Mouse (Mus musculus): Measurements from ENCODE around the gene Ctsd. TPM values are rescaled to one million over a fixed set of nuclear protein-coding genes. Genes with fewer than 3 reads are reported as not detected.

The Ctsd gene
- polyA plus RNA-seq, 1 experiment from 2014 or later = 408 TPM

DNA sequence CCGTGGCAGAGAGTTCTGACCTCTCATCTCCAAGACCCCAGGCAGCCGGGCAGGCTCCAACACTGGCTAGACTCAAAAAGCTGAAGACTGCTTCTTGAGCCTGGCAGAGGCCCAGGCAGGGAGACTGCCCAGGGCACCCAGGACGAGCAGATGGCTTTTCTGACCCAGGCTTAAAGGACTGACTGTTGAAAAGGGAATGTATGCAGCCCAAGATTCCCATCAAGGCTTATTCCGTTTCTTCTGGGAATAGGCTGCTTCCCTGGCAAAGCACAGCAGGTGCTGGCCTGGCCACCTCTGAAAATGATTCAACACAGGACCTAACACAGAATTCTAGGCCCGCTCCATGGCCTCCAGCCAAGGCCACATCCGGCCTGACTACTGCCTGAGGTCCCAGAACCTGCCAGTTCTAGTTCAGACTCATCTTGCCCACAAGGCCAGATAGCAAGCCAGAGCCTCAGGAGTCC is 12.5 kb downstream of the Ctsd start:
- Histone ChIP-seq H3K36me3 (ENCODE audit: control insufficient read depth, insufficient read depth) (peaks cover 42% of the 10 kb centered on the region), H3K4me1 (ENCODE audit: control insufficient read depth, low read depth, low read length) (peaks cover 56% of the 10 kb centered on the region), H3K9ac (ENCODE audit: low read depth, low read length) (no peak overlapping the region), H3K4me3 (ENCODE audit: low read depth, low read length) (no peak overlapping the region), H3K4me2 (ENCODE audit: low read depth, low read length) (no peak overlapping the region), H3K27ac (ENCODE audit: low read length) (peak overlapping the region; percentile 6; the same call in 1 of the 2 replicates), H3K27me3 (ENCODE audit: control insufficient read depth, insufficient read depth, low read depth, low read length) (peaks cover 33% of the 10 kb centered on the region), H3K9me3 (replicated peaks; ENCODE audit: control insufficient read depth, low read length) (no peaks in the 10 kb centered on the region)
- 77% methylated on average over 6 of the region's 6 CpGs for WGBS (ENCODE audit: insufficient replicate concordance)
- ATAC-seq (ENCODE audit: low read depth) = no peak

DNA sequence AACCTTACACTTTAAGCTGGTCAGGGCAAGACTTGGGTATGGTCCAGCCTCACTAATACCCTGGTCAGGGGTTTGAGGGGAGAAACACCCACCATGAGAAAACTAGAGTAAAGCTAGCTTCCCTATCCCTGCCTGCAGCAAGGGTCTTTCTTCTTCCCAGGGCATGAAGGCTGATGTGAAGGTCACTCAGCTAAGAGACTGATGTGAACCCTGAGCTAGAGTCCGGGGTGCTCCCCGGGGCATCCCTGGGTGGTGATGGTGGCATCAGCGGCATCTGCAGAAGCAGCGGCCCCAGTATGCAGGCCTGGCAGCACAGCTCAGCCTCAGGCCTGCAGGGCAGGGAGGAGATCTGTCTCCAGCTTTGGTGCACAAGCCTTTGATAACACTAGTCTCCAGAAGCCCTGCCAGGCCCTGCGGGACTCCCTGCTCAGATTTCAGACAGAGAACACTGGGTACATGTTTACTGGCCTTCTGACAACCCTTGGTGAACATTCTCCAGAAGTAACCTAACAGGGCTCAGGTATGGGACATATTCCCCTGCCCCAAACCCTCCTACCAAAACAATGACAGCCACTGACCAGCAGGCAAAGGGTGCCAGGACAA is 13.3 kb downstream of the Ctsd start:
- ATAC-seq (ENCODE audit: low read depth) = no peak
- Histone ChIP-seq H3K9ac (ENCODE audit: low read depth, low read length) (no peak overlapping the region), H3K4me1 (ENCODE audit: control insufficient read depth, low read depth, low read length) (peaks cover 48% of the 10 kb centered on the region), H3K9me3 (replicated peaks; ENCODE audit: control insufficient read depth, low read length) (no peaks in the 10 kb centered on the region), H3K36me3 (ENCODE audit: control insufficient read depth, insufficient read depth) (peaks cover 34% of the 10 kb centered on the region), H3K27ac (ENCODE audit: low read length) (no peak overlapping the region), H3K4me2 (ENCODE audit: low read depth, low read length) (no peak overlapping the region), H3K27me3 (ENCODE audit: control insufficient read depth, insufficient read depth, low read depth, low read length) (peaks cover 39% of the 10 kb centered on the region), H3K4me3 (ENCODE audit: low read depth, low read length) (no peak overlapping the region)
- whole genome bisulfite sequencing (ENCODE audit: insufficient replicate concordance) = 82% methylated on average over 5 of the region's 5 CpGs

DNA sequence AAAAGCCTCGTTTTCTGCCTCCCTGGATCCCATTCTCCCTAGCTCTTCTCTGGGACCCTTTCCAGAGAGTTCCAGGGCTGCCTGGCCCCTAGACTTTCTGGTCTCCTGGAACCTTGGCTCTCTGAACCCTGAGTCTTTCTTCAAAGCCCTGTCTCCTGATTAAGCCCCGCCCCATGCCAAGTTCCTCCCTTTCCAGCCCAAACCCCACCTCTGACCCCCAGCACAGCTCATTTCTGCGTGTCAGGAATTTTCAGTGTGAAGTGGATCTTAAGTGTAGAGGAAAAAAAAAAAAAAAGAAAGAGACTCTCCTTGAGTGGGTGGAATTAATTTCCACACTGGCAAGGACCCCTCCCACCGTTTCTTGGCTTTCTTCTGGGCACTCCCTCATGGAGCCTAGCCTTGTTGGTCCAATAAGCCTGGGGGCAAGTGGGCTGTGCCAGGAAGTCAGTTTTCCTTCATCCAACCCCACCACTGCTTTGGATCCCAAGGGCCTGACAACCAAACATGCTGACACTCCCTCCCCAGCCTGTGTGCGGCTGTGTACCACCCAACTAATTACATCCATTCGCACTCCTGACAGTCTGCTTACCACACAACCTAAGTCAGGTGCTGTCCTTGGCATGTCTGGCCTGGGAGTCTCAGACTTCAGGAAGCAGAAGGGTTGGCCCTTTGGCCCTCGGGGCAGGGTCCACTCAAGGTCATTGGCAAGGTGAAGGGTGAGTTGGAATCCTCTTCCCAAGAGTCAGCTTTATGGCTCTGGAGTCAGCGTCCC is 14.0 kb downstream of the Ctsd start, which contains the start of gene Ifitm10:
Ifitm10 (minus strand) TSS at position 113 of the 772 bp plus-strand sequence.
- 71% methylated on average over 8 of the region's 8 CpGs for WGBS (ENCODE audit: insufficient replicate concordance)
- H3K9me3 ChIP-seq (replicated peaks; ENCODE audit: control insufficient read depth, low read length) = no peaks in the 10 kb centered on the region
- H3K27ac ChIP-seq (ENCODE audit: low read length) = no peak within 1 kb of the TSS
- H3K4me3 ChIP-seq (ENCODE audit: low read depth, low read length) = peak within 1 kb of the TSS; percentile 54
- peaks cover 27% of the 10 kb centered on the region for H3K36me3 ChIP-seq (ENCODE audit: control insufficient read depth, insufficient read depth)
- no peak within 1 kb of the TSS for H3K9ac ChIP-seq (ENCODE audit: low read depth, low read length)
- peaks cover 41% of the 10 kb centered on the region for H3K4me1 ChIP-seq (ENCODE audit: control insufficient read depth, low read depth, low read length)
- H3K4me2 ChIP-seq (ENCODE audit: low read depth, low read length) = peak within 1 kb of the TSS; percentile 59; the same call in 1 of the 2 replicates
- H3K27me3 ChIP-seq (ENCODE audit: control insufficient read depth, insufficient read depth, low read depth, low read length) = peaks cover 44% of the 10 kb centered on the region
- no peak for ATAC-seq (ENCODE audit: low read depth)

DNA sequence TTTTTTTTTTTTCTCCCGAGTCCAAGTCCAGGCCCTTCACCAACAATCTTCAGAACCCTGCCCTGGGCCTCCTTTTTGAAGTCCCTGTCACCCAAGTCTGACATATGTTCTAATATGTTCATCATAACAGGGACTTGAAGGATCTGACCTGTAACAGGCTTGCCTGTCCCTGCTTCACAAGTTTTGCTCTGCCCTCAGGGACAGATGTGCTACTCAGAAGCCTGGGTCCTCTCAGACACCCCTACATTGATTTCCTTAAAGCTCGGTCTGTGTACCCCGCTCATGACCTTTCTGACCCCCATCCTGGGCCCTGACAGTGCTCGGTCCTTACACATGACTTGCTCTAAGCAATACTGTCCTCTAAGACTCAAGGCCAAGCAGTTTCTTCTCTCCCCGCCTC is 14.8 kb downstream of the Ctsd start:
- H3K27me3 ChIP-seq (ENCODE audit: control insufficient read depth, insufficient read depth, low read depth, low read length) = peaks cover 44% of the 10 kb centered on the region

DNA sequence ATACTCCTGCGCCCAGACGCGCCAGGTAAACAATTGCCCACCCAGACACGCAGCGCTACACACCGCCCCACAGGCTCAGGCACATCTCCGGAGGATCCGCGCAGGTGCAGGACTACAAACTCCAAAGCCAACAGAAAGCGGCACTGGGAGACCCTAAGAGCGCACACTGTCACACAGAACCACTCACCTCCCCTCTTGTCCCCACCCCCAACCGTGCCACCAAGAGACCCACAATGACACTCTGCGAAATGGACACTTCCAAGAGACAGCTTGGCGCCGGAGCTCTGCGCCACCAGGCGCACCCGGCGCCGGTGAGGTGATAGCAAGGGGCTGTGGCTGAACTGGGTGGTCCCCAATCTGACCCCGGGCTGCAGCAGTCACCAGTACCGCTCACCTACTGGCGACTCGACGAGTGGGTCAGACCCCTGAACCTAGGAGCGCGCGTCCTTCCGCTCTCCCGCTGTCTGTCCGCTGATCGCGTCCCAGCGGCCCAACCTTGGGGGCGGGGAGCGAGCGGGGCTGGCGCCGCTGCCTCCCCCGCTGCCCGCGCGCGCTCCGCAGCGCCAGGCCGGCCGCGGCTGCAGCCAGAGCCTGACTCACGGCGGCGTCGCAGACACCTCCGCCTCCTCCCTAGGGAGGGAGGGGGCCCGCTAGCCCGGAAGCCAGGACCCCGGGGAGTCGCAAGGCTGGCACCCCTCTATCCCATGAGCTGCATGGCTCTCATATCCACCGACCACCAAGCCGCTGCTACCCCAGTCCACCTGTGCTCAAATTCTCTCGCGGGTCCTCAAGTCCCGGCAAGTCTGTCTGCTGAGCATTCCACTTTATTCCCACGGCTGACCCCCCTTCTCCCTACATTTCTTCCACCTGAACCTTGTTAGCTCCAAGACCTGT is 15.8 kb downstream of the Ctsd start:
- H3K9me3 ChIP-seq (replicated peaks; ENCODE audit: control insufficient read depth, low read length) = no peaks in the 10 kb centered on the region
- peak overlapping the region; percentile 8; the same call in 1 of the 2 replicates for H3K9ac ChIP-seq (ENCODE audit: low read depth, low read length)
- peaks cover 24% of the 10 kb centered on the region for H3K4me1 ChIP-seq (ENCODE audit: control insufficient read depth, low read depth, low read length)
- peaks cover 44% of the 10 kb centered on the region for H3K27me3 ChIP-seq (ENCODE audit: control insufficient read depth, insufficient read depth, low read depth, low read length)
- WGBS (ENCODE audit: insufficient replicate concordance) = 3% methylated on average over 63 of the region's 64 CpGs
- ATAC-seq (ENCODE audit: low read depth) = 0 out of 2 replicates have a peak, but pooled peaks have one; percentile 8
- H3K4me3 ChIP-seq (ENCODE audit: low read depth, low read length) = peak overlapping the region; percentile 54
- H3K36me3 ChIP-seq (ENCODE audit: control insufficient read depth, insufficient read depth) = peaks cover 18% of the 10 kb centered on the region
- peak overlapping the region; percentile 59 for H3K4me2 ChIP-seq (ENCODE audit: low read depth, low read length)
- no peak overlapping the region for H3K27ac ChIP-seq (ENCODE audit: low read length)

More for the DNA sequence above, 14.8 kb downstream of the Ctsd start:
- no peak for ATAC-seq (ENCODE audit: low read depth)
- Histone ChIP-seq H3K4me3 (ENCODE audit: low read depth, low read length) (no peak overlapping the region), H3K9me3 (replicated peaks; ENCODE audit: control insufficient read depth, low read length) (no peaks in the 10 kb centered on the region), H3K36me3 (ENCODE audit: control insufficient read depth, insufficient read depth) (peaks cover 20% of the 10 kb centered on the region), H3K9ac (ENCODE audit: low read depth, low read length) (no peak overlapping the region), H3K27ac (ENCODE audit: low read length) (no peak overlapping the region), H3K4me2 (ENCODE audit: low read depth, low read length) (no peak overlapping the region), H3K4me1 (ENCODE audit: control insufficient read depth, low read depth, low read length) (peaks cover 33% of the 10 kb centered on the region)
- 60% methylated on average over 5 of the region's 5 CpGs for WGBS (ENCODE audit: insufficient replicate concordance)

DNA sequence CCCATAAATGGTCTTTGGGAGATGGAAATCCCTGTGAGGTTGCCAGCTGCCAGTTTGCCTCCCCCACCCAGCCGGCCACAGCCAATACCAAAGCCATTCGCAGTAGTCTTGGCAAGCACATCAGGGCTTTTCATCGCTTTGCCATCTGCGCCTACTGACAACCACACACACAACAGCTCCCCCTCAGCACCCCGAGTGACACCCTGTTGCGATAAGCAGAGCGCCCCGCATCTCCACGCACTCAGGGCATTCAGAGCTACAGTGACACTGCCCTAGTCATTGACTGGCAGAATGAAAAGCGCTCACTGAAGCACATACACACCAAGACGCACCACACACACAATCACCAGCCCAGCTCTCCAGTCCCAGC is 16.5 kb downstream of the Ctsd start:
- Histone ChIP-seq H3K9ac (ENCODE audit: low read depth, low read length) (no peak overlapping the region; the same call in 1 of the 2 replicates), H3K4me2 (ENCODE audit: low read depth, low read length) (peak overlapping the region; percentile 59), H3K4me1 (ENCODE audit: control insufficient read depth, low read depth, low read length) (peaks cover 18% of the 10 kb centered on the region), H3K4me3 (ENCODE audit: low read depth, low read length) (peak overlapping the region; percentile 54), H3K27ac (ENCODE audit: low read length) (no peak overlapping the region), H3K9me3 (replicated peaks; ENCODE audit: control insufficient read depth, low read length) (no peaks in the 10 kb centered on the region), H3K27me3 (ENCODE audit: control insufficient read depth, insufficient read depth, low read depth, low read length) (peaks cover 44% of the 10 kb centered on the region), H3K36me3 (ENCODE audit: control insufficient read depth, insufficient read depth) (peaks cover 12% of the 10 kb centered on the region)
- ATAC-seq (ENCODE audit: low read depth) = no peak
- WGBS (ENCODE audit: insufficient replicate concordance) = 26% methylated on average over 11 of the region's 11 CpGs

DNA sequence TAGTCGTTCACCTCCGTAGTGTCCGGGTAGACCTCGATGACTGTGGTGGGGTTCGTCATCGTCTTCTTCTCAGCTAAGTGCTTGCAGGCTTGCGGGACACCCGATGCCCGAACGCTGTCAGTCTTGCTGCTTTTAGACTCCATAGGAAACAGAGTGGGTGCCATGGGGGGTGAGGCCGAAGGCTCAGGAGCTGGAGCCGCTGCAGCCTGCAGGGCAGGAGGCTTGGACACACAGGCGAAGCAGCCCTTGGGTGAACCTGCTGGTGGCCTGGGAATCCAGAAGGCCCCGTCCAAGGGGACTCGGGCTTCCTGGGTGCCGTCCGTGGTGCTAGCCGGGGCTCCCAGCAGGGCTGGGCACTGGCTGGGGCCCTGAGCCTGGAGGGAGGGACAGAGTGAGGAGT is 16.9 kb downstream of the Ctsd start:
- Histone ChIP-seq H3K36me3 (ENCODE audit: control insufficient read depth, insufficient read depth) (peaks cover 7% of the 10 kb centered on the region), H3K4me3 (ENCODE audit: low read depth, low read length) (no peak overlapping the region), H3K4me2 (ENCODE audit: low read depth, low read length) (no peak overlapping the region; the same call in 1 of the 2 replicates), H3K27me3 (ENCODE audit: control insufficient read depth, insufficient read depth, low read depth, low read length) (peaks cover 44% of the 10 kb centered on the region), H3K27ac (ENCODE audit: low read length) (no peak overlapping the region), H3K4me1 (ENCODE audit: control insufficient read depth, low read depth, low read length) (peaks cover 14% of the 10 kb centered on the region), H3K9ac (ENCODE audit: low read depth, low read length) (no peak overlapping the region), H3K9me3 (replicated peaks; ENCODE audit: control insufficient read depth, low read length) (no peaks in the 10 kb centered on the region)
- ATAC-seq (ENCODE audit: low read depth) = no peak
- 74% methylated on average over 18 of the region's 18 CpGs for WGBS (ENCODE audit: insufficient replicate concordance)

DNA sequence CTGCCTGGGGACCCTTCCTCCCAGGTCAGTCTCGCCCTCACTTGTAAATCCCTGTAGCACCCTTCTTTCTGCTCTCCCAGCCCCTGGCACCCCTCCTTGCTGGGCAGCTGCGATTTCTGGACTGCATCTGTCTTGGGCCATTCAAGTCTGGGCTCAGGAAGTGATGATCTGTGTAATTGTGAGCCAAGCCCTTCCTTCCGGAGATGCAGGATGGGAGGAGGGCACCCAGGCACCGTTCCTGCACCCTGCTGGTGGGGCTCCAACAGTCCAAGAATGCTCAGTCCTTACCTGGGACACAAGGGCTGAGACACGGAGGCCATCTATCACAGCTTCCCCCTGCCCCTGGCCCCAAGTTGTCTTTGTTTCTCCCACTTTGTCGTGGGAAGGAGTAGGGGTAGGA is 18.0 kb downstream of the Ctsd start:
- H3K36me3 ChIP-seq (ENCODE audit: control insufficient read depth, insufficient read depth) = no peaks in the 10 kb centered on the region; the same call in 1 of the 2 replicates
- no peak for ATAC-seq (ENCODE audit: low read depth)
- no peak overlapping the region for H3K4me3 ChIP-seq (ENCODE audit: low read depth, low read length)
- peaks cover 14% of the 10 kb centered on the region for H3K4me1 ChIP-seq (ENCODE audit: control insufficient read depth, low read depth, low read length)
- no peaks in the 10 kb centered on the region for H3K9me3 ChIP-seq (replicated peaks; ENCODE audit: control insufficient read depth, low read length)
- WGBS (ENCODE audit: insufficient replicate concordance) = 39% methylated on average over 6 of the region's 6 CpGs
- H3K4me2 ChIP-seq (ENCODE audit: low read depth, low read length) = no peak overlapping the region
- no peak overlapping the region for H3K9ac ChIP-seq (ENCODE audit: low read depth, low read length)
- no peak overlapping the region for H3K27ac ChIP-seq (ENCODE audit: low read length)
- H3K27me3 ChIP-seq (ENCODE audit: control insufficient read depth, insufficient read depth, low read depth, low read length) = peaks cover 44% of the 10 kb centered on the region
